Mouse (Mus musculus): ENCODE data around the gene Zfp367. TPM values are rescaled to one million over a fixed set of nuclear protein-coding genes. Genes with fewer than 3 reads are reported as not detected.

Zfp367 gene
- polyA plus RNA-seq, 1 experiment from 2014 or later, result 14.0 TPM

GRCm38 (mm10) chr13:64152671-64153082 is 325 bp downstream of the Zfp367 start:
- peaks cover 21% of the 10 kb centered on the region for H3K4me1 ChIP-seq
- H3K9ac ChIP-seq, result peak overlapping the region; percentile 80
- no peaks in the 10 kb centered on the region for H3K36me3 ChIP-seq
- no peaks in the 10 kb centered on the region for H3K9me3 ChIP-seq (replicated peaks)
- peak; percentile 65 for ATAC-seq (ENCODE audit: low FRiP score)
- peak overlapping the region; percentile 77 for H3K4me2 ChIP-seq (replicated peaks)
- H3K27me3 ChIP-seq, result no peaks in the 10 kb centered on the region
- peak overlapping the region; percentile 93 for H3K4me3 ChIP-seq
- under 1% methylated on average over 59 of the region's 61 CpGs for WGBS
- H3K27ac ChIP-seq, result peak overlapping the region; percentile 76

GRCm38 (mm10) chr13:64152241-64152669 is 747 bp downstream of the Zfp367 start:
- H3K4me2 ChIP-seq (replicated peaks), result peak overlapping the region; percentile 77
- H3K9me3 ChIP-seq (replicated peaks), result no peaks in the 10 kb centered on the region
- peak overlapping the region; percentile 80 for H3K9ac ChIP-seq
- peak overlapping the region; percentile 93 for H3K4me3 ChIP-seq
- H3K27me3 ChIP-seq, result no peaks in the 10 kb centered on the region
- peak overlapping the region; percentile 76 for H3K27ac ChIP-seq
- WGBS, result under 1% methylated on average over 40 of the region's 42 CpGs
- ATAC-seq (ENCODE audit: low FRiP score), result peak; percentile 44
- H3K4me1 ChIP-seq, result peaks cover 21% of the 10 kb centered on the region
- no peaks in the 10 kb centered on the region for H3K36me3 ChIP-seq

GRCm38 (mm10) chr13:64150121-64150520 is 2.9 kb downstream of the Zfp367 start:
- Histone ChIP-seq H3K9me3 (replicated peaks) (no peaks in the 10 kb centered on the region), H3K27ac (no peak overlapping the region), H3K4me2 (replicated peaks) (peak overlapping the region; percentile 15; the same call in 1 of the 2 replicates), H3K4me1 (peaks cover 21% of the 10 kb centered on the region), H3K4me3 (no peak overlapping the region), H3K9ac (no peak overlapping the region), H3K36me3 (no peaks in the 10 kb centered on the region), H3K27me3 (no peaks in the 10 kb centered on the region)
- ATAC-seq (ENCODE audit: low FRiP score), result no peak
- WGBS, result 73% methylated on average over 5 of the region's 5 CpGs

GRCm38 (mm10) chr13:64129616-64130375 is 23.2 kb downstream of the Zfp367 start:
- Histone ChIP-seq H3K9me3 (replicated peaks) (no peaks in the 10 kb centered on the region), H3K36me3 (no peaks in the 10 kb centered on the region), H3K27me3 (no peaks in the 10 kb centered on the region), H3K4me2 (replicated peaks) (peak overlapping the region; percentile 88), H3K9ac (peak overlapping the region; percentile 67), H3K27ac (no peak overlapping the region), H3K4me3 (peak overlapping the region; percentile 55), H3K4me1 (0 out of 2 replicates have a peak, but pooled peaks cover 6% of the 10 kb centered on the region)
- ATAC-seq (ENCODE audit: low FRiP score), result peak; percentile 72
- 44% methylated on average over 15 of the region's 15 CpGs for WGBS

- Histone ChIP-seq H3K4me2 (replicated peaks) (peak within 1 kb of the TSS; percentile 88), H3K27ac (no peak within 1 kb of the TSS), H3K36me3 (no peaks in the 10 kb centered on the region), H3K4me1 (0 out of 2 replicates have a peak, but pooled peaks cover 6% of the 10 kb centered on the region), H3K9me3 (replicated peaks) (0 out of 2 replicates have a peak, but pooled peaks cover under 1% of the 10 kb centered on the region), H3K4me3 (peak within 1 kb of the TSS; percentile 55), H3K9ac (peak within 1 kb of the TSS; percentile 67), H3K27me3 (no peaks in the 10 kb centered on the region)
- ATAC-seq (ENCODE audit: low FRiP score), result peak; percentile 71
- WGBS, result 12% methylated on average over 32 of the region's 44 CpGs
Measured at GRCm38 (mm10) chr13:64128858-64129615, 24.0 kb downstream of the Zfp367 start, which contains the start of gene Slc35d2. Gene Slc35d2 (minus strand): TSS chr13:64129368.

GRCm38 (mm10) chr13:64126316-64126715 is 26.7 kb downstream of the Zfp367 start:
- H3K4me2 ChIP-seq (replicated peaks), result no peak overlapping the region
- 60% methylated on average over 4 of the region's 4 CpGs for WGBS
- ATAC-seq (ENCODE audit: low FRiP score), result no peak
- no peak overlapping the region for H3K27ac ChIP-seq
- H3K36me3 ChIP-seq, result no peaks in the 10 kb centered on the region
- no peaks in the 10 kb centered on the region for H3K27me3 ChIP-seq
- H3K9me3 ChIP-seq (replicated peaks), result 0 out of 2 replicates have a peak, but pooled peaks cover 9% of the 10 kb centered on the region
- H3K9ac ChIP-seq, result no peak overlapping the region
- H3K4me3 ChIP-seq, result no peak overlapping the region
- 0 out of 2 replicates have a peak, but pooled peaks cover 6% of the 10 kb centered on the region for H3K4me1 ChIP-seq

GRCm38 (mm10) chr13:64124886-64125285 is 28.1 kb downstream of the Zfp367 start:
- H3K9me3 ChIP-seq (replicated peaks), result 0 out of 2 replicates have a peak, but pooled peaks cover 9% of the 10 kb centered on the region
- 85% methylated on average over 6 of the region's 6 CpGs for WGBS
- 0 out of 2 replicates have a peak, but pooled peaks cover 6% of the 10 kb centered on the region for H3K4me1 ChIP-seq
- no peaks in the 10 kb centered on the region for H3K27me3 ChIP-seq
- ATAC-seq (ENCODE audit: low FRiP score), result no peak
- no peak overlapping the region for H3K27ac ChIP-seq
- H3K4me2 ChIP-seq (replicated peaks), result no peak overlapping the region
- no peak overlapping the region for H3K9ac ChIP-seq
- H3K36me3 ChIP-seq, result no peaks in the 10 kb centered on the region
- no peak overlapping the region for H3K4me3 ChIP-seq

GRCm38 (mm10) chr13:64123491-64124188 is 29.4 kb downstream of the Zfp367 start:
- Histone ChIP-seq H3K4me2 (replicated peaks) (no peak overlapping the region), H3K4me1 (no peaks in the 10 kb centered on the region), H3K9me3 (replicated peaks) (0 out of 2 replicates have a peak, but pooled peaks cover 9% of the 10 kb centered on the region), H3K27me3 (no peaks in the 10 kb centered on the region), H3K36me3 (no peaks in the 10 kb centered on the region), H3K27ac (no peak overlapping the region), H3K9ac (no peak overlapping the region), H3K4me3 (no peak overlapping the region)
- no peak for ATAC-seq (ENCODE audit: low FRiP score)
- WGBS, result 27% methylated on average over 6 of the region's 6 CpGs

GRCm38 (mm10) chr13:64120760-64121159 is 32.2 kb downstream of the Zfp367 start:
- H3K27me3 ChIP-seq, result no peaks in the 10 kb centered on the region
- H3K4me1 ChIP-seq, result no peaks in the 10 kb centered on the region
- H3K9ac ChIP-seq, result no peak overlapping the region
- WGBS, result 59% methylated on average over 4 of the region's 4 CpGs
- H3K4me3 ChIP-seq, result no peak overlapping the region
- ATAC-seq (ENCODE audit: low FRiP score), result no peak
- H3K36me3 ChIP-seq, result no peaks in the 10 kb centered on the region
- H3K4me2 ChIP-seq (replicated peaks), result no peak overlapping the region
- no peak overlapping the region for H3K27ac ChIP-seq
- 0 out of 2 replicates have a peak, but pooled peaks cover 9% of the 10 kb centered on the region for H3K9me3 ChIP-seq (replicated peaks)

- Histone ChIP-seq H3K36me3 (no peaks in the 10 kb centered on the region), H3K9me3 (replicated peaks) (no peaks in the 10 kb centered on the region), H3K27ac (no peak overlapping the region), H3K4me3 (no peak overlapping the region), H3K27me3 (no peaks in the 10 kb centered on the region), H3K4me1 (no peaks in the 10 kb centered on the region), H3K9ac (no peak overlapping the region), H3K4me2 (replicated peaks) (no peak overlapping the region)
- ATAC-seq (ENCODE audit: low FRiP score), result no peak
- WGBS, result 53% methylated on average over 2 of the region's 2 CpGs
Measured at GRCm38 (mm10) chr13:64117442-64117841, 35.6 kb downstream of the Zfp367 start.

- Histone ChIP-seq H3K4me2 (replicated peaks) (no peak overlapping the region), H3K27ac (no peak overlapping the region), H3K9me3 (replicated peaks) (no peaks in the 10 kb centered on the region), H3K4me1 (peaks cover 20% of the 10 kb centered on the region), H3K36me3 (no peaks in the 10 kb centered on the region), H3K9ac (no peak overlapping the region), H3K4me3 (no peak overlapping the region), H3K27me3 (no peaks in the 10 kb centered on the region)
- WGBS, result 92% methylated on average over 1 of the region's 1 CpGs
- no peak for ATAC-seq (ENCODE audit: low FRiP score)
Measured at GRCm38 (mm10) chr13:64110421-64110820, 42.6 kb downstream of the Zfp367 start.
